Mouse (Mus musculus) small intestine, adult 2 months (tissue): ENCODE data around the gene Tlr6.

Experiments used
- CTCF ChIP-seq: fragments of 200-500 bp; IDR thresholded peaks from 2 replicates; pipeline ENCODE4 v1.5.1; 2012; ENCODE audit warnings: low read depth, mild to moderate bottlenecking, control low read depth, inconsistent platforms, low read length, moderate library complexity, mixed read lengths; ENCODE audit not compliant: insufficient replicate concordance, insufficient read length; ENCODE audit errors: extremely low read depth
- POLR2A ChIP-seq: fragments of 200-500 bp; IDR thresholded peaks from 2 replicates; pipeline ENCODE4 v1.6.1; 2012; ENCODE audit warnings: low read depth, mild to moderate bottlenecking, control low read depth, inconsistent platforms, low read length, moderate library complexity

- TF ChIP-seq CTCF (no peak), POLR2A (no peak)
These were observed 42.2 kb downstream of the Tlr6 start for GRCm38 (mm10) chr5:64917721-64918120.
